Mouse (Mus musculus): Measurements from ENCODE around the gene Epp13.
"Not testable (repeated sequence)": the region's sequence is repeated elsewhere in the genome, so short reads cannot be mapped to it uniquely, and the experiment has no call there.

Epp13 gene

GRCm38 (mm10) chr7:6285842-6286705 is 33.6 kb downstream of the Epp13 start, which contains the start of gene Zfp667:
Zfp667 (plus strand) TSS chr7:6286579.
- peak; percentile 100 for DNase-seq

- DNase-seq: peak; percentile 57
Observed at GRCm38 (mm10) chr7:6286921-6287531, 34.5 kb downstream of the Epp13 start.

DNA sequence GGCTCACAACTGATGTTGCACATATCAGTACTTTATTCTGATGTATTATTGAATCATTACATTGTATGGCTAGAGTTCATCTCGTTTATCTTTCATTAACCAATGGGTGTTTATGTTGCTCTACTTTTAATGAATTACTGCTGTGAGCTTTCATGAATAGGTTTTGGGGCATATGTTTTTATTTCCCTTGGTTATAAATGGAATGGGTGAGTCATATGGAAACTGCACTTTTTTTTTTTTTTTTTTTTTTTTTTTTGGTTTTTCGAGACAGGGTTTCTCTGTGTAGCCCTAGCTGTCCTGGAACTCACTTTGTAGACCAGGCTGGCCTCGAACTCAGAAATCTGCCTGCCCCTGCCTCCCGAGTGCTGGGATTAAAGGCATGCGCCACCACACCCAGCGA is 38.6 kb downstream of the Epp13 start:
- DNase-seq: not testable (repeated sequence)

GRCm38 (mm10) chr7:6300796-6301195 is 48.3 kb downstream of the Epp13 start:
- DNase-seq: not testable (repeated sequence)

GRCm38 (mm10) chr7:6330458-6331232 is 78.1 kb downstream of the Epp13 start:
- no peak for DNase-seq

- peak; percentile 86 for DNase-seq
Observed at GRCm38 (mm10) chr7:6331233-6331956, 78.9 kb downstream of the Epp13 start, which contains the start of gene Zfp583. Zfp583 (minus strand) TSS chr7:6331285.

All from thymus, postnatal 14 days (tissue).